Mouse (Mus musculus) testis, adult 2 months (tissue): ENCODE measurements around the gene Zfp871. TPM values are rescaled to one million over a fixed set of nuclear protein-coding genes. Genes with fewer than 3 reads are reported as not detected.
A peak's percentile ranks its signal among the peaks of the same experiment; 100 is the strongest.

Experiments used
- H3K27ac ChIP-seq: fragments of 200-500 bp; 2 replicates; pipeline ENCODE4 v1.5.1; 2012; ENCODE audit warnings: low read depth, low read length; ENCODE audit not compliant: control insufficient read depth, insufficient read depth
- H3K27me3 ChIP-seq: fragments of 200-500 bp; 2 replicates; pipeline ENCODE4 v1.6.1; 2012; ENCODE audit warnings: mild to moderate bottlenecking, low read length, moderate library complexity; ENCODE audit not compliant: control insufficient read depth, insufficient read depth
- H3K36me3 ChIP-seq: fragments of 200-500 bp; 2 replicates; pipeline ENCODE4 v1.6.1; 2012; ENCODE audit warnings: mild to moderate bottlenecking, low read length; ENCODE audit not compliant: control insufficient read depth, insufficient read depth
- H3K4me1 ChIP-seq: fragments of 200-500 bp; 2 replicates; pipeline ENCODE4 v1.6.1; 2012; ENCODE audit warnings: low read length; ENCODE audit not compliant: control insufficient read depth, insufficient read depth
- H3K4me3 ChIP-seq: fragments of 200-500 bp; 2 replicates; pipeline ENCODE4 v1.5.1; 2012; ENCODE audit warnings: low read depth, mild to moderate bottlenecking, low read length, moderate library complexity, mixed read lengths; ENCODE audit not compliant: control insufficient read depth
- CTCF ChIP-seq: fragments of 200-500 bp; IDR thresholded peaks from 2 replicates; pipeline ENCODE4 v1.5.1; 2012; ENCODE audit warnings: low read depth, mild to moderate bottlenecking, inconsistent platforms, low read length, moderate library complexity; ENCODE audit not compliant: control insufficient read depth, insufficient read depth, insufficient replicate concordance
- POLR2A ChIP-seq: fragments of 200-500 bp; IDR thresholded peaks from 2 replicates; pipeline ENCODE4 v1.6.1; 2012; ENCODE audit warnings: low read depth, mild to moderate bottlenecking, inconsistent platforms, low read length, moderate library complexity; ENCODE audit not compliant: control insufficient read depth
- polyA plus RNA-seq: library from polyadenylated mRNA; depleted of rRNA; stranded (reverse); fragments of >200 nt; gene quantifications from 2 replicates; pipeline ENCODE4 v1.2.3, GENCODE M21; 2012

The Zfp871 gene
- polyA plus RNA-seq, 1 experiment: 2.0 TPM

DNA sequence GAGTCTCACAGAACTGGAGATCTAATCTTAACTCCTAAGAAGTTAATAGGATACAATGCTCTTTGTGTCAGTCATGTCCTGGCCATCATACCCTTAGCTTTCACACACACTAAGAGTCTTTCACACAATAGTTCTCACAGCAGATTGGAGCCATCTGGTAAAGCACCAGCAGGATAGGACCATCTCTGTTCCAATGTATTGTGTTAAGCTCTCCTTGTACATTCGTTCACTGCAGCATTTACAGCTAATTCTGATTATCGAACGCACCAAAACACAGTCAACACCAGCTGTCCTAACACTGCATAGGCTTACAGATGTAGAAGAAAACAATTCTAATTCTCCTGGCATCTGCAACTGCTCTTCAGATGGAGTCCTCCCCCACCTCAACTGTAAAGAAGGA is 10.5 kb downstream of the Zfp871 start:
- Histone ChIP-seq H3K4me1 (no peaks in the 10 kb centered on the region), H3K36me3 (no peaks in the 10 kb centered on the region; the same call in 1 of the 2 replicates), H3K4me3 (no peak overlapping the region), H3K27ac (no peak overlapping the region), H3K27me3 (no peaks in the 10 kb centered on the region)
- TF ChIP-seq CTCF: no peak
- no peak for TF ChIP-seq POLR2A

DNA sequence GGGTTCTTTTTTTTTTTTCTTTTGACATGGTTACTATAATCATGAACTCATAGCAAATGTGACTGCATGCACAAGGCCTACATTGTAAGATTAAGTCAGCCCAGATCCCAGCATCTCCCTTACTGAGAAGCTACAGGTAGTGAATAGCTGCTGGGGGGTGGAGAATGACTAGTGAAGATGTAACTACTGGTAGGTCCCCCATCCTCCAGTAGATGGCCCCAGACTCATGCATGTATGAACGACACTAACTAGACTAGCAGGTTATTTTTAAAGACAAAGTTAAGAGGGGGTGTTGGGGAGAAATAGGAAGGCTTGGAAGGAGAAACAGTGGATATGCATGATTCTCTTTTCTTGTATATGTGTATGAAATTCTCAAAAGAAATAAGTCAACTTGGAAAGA is 16.9 kb downstream of the Zfp871 start:
- no peak overlapping the region for H3K4me3 ChIP-seq
- no peaks in the 10 kb centered on the region for H3K4me1 ChIP-seq
- TF ChIP-seq CTCF: no peak
- TF ChIP-seq POLR2A: no peak
- no peaks in the 10 kb centered on the region; the same call in 1 of the 2 replicates for H3K36me3 ChIP-seq
- no peaks in the 10 kb centered on the region for H3K27me3 ChIP-seq
- no peak overlapping the region for H3K27ac ChIP-seq

DNA sequence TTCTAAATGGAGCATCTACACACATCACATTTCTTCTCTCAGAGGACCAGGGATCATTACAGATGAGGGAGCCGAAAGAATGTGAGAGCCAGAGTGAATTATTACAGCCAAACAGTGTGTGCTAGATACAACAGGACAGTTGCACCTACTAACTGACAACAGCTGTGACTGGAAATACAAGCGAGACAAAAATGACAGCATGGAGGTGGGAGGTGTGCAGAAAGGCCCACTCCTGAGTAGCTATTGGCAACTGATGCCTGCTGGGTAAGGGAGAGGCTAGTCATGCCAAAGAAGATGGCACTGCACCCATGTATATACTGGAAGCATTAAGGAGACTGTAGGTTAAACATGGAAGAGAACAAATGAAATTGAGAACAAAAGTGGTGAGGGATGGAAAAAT is 21.7 kb downstream of the Zfp871 start:
- Histone ChIP-seq H3K36me3 (no peaks in the 10 kb centered on the region), H3K4me3 (no peak overlapping the region)

DNA sequence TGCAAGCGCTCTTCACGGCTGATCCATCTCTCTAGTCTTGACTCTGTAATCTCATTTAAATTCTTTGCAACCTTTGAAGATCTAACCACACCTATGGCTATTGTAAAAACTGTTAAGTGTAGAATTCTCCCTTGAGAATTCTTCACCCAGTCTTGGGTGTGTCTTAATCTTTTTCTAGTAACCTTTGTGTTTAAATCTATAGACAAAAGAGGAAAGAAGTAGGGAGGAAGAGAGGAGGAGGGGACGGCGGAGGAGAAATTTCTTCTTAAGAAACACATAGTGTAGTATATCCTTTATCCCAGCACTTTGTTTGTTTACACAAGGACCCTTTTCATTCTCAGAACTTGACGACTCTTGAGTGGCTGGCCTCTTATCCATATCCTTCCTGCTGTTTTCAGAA is 30.8 kb downstream of the Zfp871 start:
- Histone ChIP-seq H3K4me3 (no peak overlapping the region), H3K36me3 (no peaks in the 10 kb centered on the region), H3K27ac (no peak overlapping the region), H3K4me1 (no peaks in the 10 kb centered on the region; the same call in 1 of the 2 replicates), H3K27me3 (no peaks in the 10 kb centered on the region)
- TF ChIP-seq POLR2A (no peak), CTCF (no peak)

More for the DNA sequence above, 21.7 kb downstream of the Zfp871 start:
- Histone ChIP-seq H3K27me3 (no peaks in the 10 kb centered on the region), H3K27ac (no peak overlapping the region), H3K4me1 (no peaks in the 10 kb centered on the region)
- no peak for TF ChIP-seq CTCF
- no peak for TF ChIP-seq POLR2A

DNA sequence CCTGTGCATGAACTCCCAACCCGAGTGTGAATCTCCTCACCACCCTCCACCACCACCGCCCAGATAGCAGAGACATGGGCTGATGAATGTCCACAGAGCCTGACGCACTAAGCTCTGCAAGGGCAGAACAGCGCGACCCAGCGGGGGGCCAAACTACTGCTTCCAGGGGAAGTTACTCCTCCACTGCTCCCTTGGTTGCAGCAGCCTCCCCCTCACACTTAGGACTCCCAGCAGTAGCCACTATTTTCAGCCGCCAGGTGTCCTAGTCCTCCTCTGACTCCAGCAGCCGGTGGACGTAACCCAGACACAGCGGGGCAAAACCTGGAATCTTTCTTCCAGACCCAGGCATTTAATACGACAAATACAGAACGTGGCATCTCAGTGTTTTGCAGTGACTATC is 34.5 kb downstream of the Zfp871 start:
- TF ChIP-seq POLR2A: no peak
- TF ChIP-seq CTCF: peak; percentile 19; the same call in 1 of the 2 replicates
- Histone ChIP-seq H3K36me3 (no peaks in the 10 kb centered on the region), H3K27me3 (no peaks in the 10 kb centered on the region), H3K4me1 (no peaks in the 10 kb centered on the region; the same call in 1 of the 2 replicates), H3K27ac (no peak overlapping the region), H3K4me3 (no peak overlapping the region)

DNA sequence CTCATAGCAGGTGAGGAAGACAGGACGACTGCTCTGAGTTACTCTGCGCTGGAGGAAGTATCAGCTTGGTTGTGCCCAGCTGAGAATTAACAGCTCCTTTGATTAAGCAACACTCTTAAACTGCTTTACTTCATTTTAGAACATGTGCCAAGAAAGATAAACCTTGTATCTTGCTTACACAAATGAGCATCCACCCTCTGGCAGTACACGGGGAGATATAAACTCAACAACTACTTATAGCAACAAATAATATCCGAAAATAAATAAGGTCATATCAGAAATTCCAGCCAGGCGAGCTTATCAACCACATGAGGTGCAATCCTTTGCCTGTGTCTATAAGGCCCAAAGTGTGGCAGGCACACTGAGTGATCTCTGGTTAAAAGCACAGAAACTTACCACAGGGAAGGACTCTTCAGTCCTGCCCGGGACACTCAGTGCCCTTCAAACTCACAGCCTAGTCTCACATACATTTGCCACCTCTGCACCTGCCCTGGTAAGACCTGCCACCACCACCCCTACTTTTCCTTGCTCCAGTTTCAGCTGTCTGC is 35.2 kb downstream of the Zfp871 start:
- TF ChIP-seq POLR2A (no peak), CTCF (no peak)
- Histone ChIP-seq H3K4me1 (no peaks in the 10 kb centered on the region; the same call in 1 of the 2 replicates), H3K27ac (no peak overlapping the region), H3K4me3 (no peak overlapping the region), H3K27me3 (no peaks in the 10 kb centered on the region), H3K36me3 (no peaks in the 10 kb centered on the region)

DNA sequence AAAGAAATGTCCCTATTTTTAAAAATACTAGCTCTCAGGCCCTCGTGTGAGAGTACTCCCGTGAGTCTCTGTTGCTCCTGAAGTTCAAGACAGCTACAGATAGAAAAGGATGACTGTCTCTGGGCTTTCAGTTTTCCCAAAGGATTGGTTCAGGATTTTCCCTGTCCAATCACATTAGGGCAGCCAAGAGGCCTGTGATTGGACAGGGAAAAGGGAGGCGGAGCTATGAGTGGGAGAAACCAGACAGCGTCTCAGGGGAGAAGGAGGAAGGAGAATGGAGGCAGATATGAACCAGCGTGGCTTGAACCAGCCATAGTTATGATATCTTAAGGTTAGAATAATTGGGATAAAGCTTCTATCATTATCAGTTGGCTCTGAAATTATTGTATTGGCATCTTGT is 37.5 kb downstream of the Zfp871 start:
- Histone ChIP-seq H3K36me3 (no peaks in the 10 kb centered on the region), H3K27ac (no peak overlapping the region), H3K27me3 (no peaks in the 10 kb centered on the region), H3K4me1 (no peaks in the 10 kb centered on the region; the same call in 1 of the 2 replicates), H3K4me3 (no peak overlapping the region)
- no peak for TF ChIP-seq POLR2A
- no peak for TF ChIP-seq CTCF

DNA sequence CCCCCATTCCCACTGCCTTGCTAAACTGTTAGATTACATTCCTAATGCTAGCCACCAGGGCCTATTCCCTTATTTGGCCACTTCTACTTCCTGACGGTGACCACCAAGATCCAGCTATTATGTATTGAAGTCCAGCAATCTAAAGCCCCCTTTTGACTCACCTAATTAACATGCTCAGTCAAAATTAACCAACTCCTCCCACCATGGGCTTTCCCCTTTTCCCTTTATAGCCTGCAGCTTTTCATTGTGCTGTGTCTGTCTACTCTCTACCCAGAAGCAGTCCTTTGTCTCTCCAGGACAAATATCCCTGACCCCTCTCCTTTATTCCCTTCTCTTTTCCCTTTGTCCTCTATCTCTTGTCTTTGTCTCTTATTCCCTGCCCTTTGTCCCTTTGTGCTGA is 47.0 kb downstream of the Zfp871 start:
- TF ChIP-seq CTCF: no peak
- no peak overlapping the region for H3K4me3 ChIP-seq
- no peaks in the 10 kb centered on the region for H3K27me3 ChIP-seq
- no peaks in the 10 kb centered on the region for H3K4me1 ChIP-seq
- H3K36me3 ChIP-seq: no peaks in the 10 kb centered on the region
- no peak overlapping the region for H3K27ac ChIP-seq
